Mouse (Mus musculus) small intestine, adult 2 months (tissue): ENCODE results near the gene Tln2.

ENCODE experiments used
- CTCF ChIP-seq: fragments of 200-500 bp; IDR thresholded peaks from 2 replicates; pipeline ENCODE4 v1.5.1; 2012; ENCODE audit warnings: low read depth, mild to moderate bottlenecking, control low read depth, inconsistent platforms, low read length, moderate library complexity, mixed read lengths; ENCODE audit not compliant: insufficient replicate concordance, insufficient read length; ENCODE audit errors: extremely low read depth
- POLR2A ChIP-seq: fragments of 200-500 bp; IDR thresholded peaks from 2 replicates; pipeline ENCODE4 v1.6.1; 2012; ENCODE audit warnings: low read depth, mild to moderate bottlenecking, control low read depth, inconsistent platforms, low read length, moderate library complexity

DNA sequence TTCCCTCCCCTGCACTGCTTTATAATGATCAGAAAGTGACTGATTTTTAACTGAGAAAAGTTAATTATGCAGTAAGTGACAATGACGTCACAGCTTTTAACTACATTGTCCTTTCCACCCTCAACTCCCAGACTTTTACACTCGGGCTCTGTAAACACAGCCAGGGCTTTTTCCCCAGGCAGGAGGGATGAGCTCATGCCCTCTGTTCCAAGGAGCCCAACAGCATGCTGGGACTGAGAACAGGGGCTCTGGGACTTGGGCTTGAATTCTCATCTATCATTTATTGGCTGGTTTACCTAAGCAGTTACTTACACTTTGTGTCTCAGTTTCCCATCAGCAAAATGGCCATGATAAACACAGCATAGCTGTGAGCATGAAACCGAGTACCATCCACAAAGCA, 259.2 kb downstream of the Tln2 start:
- no peak for TF ChIP-seq CTCF
- TF ChIP-seq POLR2A, result no peak
